Mouse (Mus musculus): ENCODE results near the gene Mpzl1. TPM values are rescaled to one million over a fixed set of nuclear protein-coding genes. Genes with fewer than 3 reads are reported as not detected.

The Mpzl1 gene
- polyA plus RNA-seq, 1 experiment from 2014 or later: 157 TPM

GRCm38 (mm10) chr1:165662426-165663192 is 28.3 kb upstream of the Mpzl1 start:
- ATAC-seq (ENCODE audit: low read depth) (no peak), DNase-seq (ENCODE audit: low spot score) (peak; percentile 53)
- peaks cover under 1% of the 10 kb centered on the region; the same call in 1 of the 2 replicates for H3K36me3 ChIP-seq (ENCODE audit: control insufficient read depth, insufficient read depth, low read length)
- no peak overlapping the region for H3K4me3 ChIP-seq (ENCODE audit: low read depth, low read length)
- peaks cover 6% of the 10 kb centered on the region; the same call in 1 of the 2 replicates for H3K4me1 ChIP-seq (ENCODE audit: control insufficient read depth, insufficient read depth, low read length)
- H3K9ac ChIP-seq (ENCODE audit: low read depth, low read length): no peak overlapping the region
- no peaks in the 10 kb centered on the region for H3K9me3 ChIP-seq (ENCODE audit: control insufficient read depth, low read length)
- 54% methylated on average over 15 of the region's 15 CpGs for WGBS
- no peak overlapping the region for H3K4me2 ChIP-seq (ENCODE audit: low read depth, low read length)
- H3K27ac ChIP-seq (replicated peaks; ENCODE audit: low read depth, low read length): 0 out of 2 replicates have a peak overlapping the region, but pooled peaks have one; percentile 21
- H3K27me3 ChIP-seq (replicated peaks; ENCODE audit: control insufficient read depth, insufficient read depth, low read length): no peaks in the 10 kb centered on the region

GRCm38 (mm10) chr1:165661725-165662124 is 27.4 kb upstream of the Mpzl1 start:
- Histone ChIP-seq H3K9ac (ENCODE audit: low read depth, low read length) (no peak overlapping the region), H3K4me1 (ENCODE audit: control insufficient read depth, insufficient read depth, low read length) (peaks cover 6% of the 10 kb centered on the region; the same call in 1 of the 2 replicates), H3K4me2 (ENCODE audit: low read depth, low read length) (no peak overlapping the region), H3K27ac (replicated peaks; ENCODE audit: low read depth, low read length) (no peak overlapping the region), H3K4me3 (ENCODE audit: low read depth, low read length) (no peak overlapping the region), H3K9me3 (ENCODE audit: control insufficient read depth, low read length) (no peaks in the 10 kb centered on the region), H3K36me3 (ENCODE audit: control insufficient read depth, insufficient read depth, low read length) (peaks cover 4% of the 10 kb centered on the region; the same call in 1 of the 2 replicates), H3K27me3 (replicated peaks; ENCODE audit: control insufficient read depth, insufficient read depth, low read length) (no peaks in the 10 kb centered on the region)
- 71% methylated on average over 6 of the region's 6 CpGs for WGBS
- no peak for ATAC-seq (ENCODE audit: low read depth)
- DNase-seq (ENCODE audit: low spot score): no peak

GRCm38 (mm10) chr1:165661191-165661590 is 26.9 kb upstream of the Mpzl1 start:
- Histone ChIP-seq H3K4me1 (ENCODE audit: control insufficient read depth, insufficient read depth, low read length) (peaks cover 6% of the 10 kb centered on the region; the same call in 1 of the 2 replicates), H3K4me2 (ENCODE audit: low read depth, low read length) (no peak overlapping the region), H3K27ac (replicated peaks; ENCODE audit: low read depth, low read length) (no peak overlapping the region), H3K27me3 (replicated peaks; ENCODE audit: control insufficient read depth, insufficient read depth, low read length) (no peaks in the 10 kb centered on the region), H3K9ac (ENCODE audit: low read depth, low read length) (no peak overlapping the region), H3K36me3 (ENCODE audit: control insufficient read depth, insufficient read depth, low read length) (peaks cover 4% of the 10 kb centered on the region; the same call in 1 of the 2 replicates), H3K9me3 (ENCODE audit: control insufficient read depth, low read length) (no peaks in the 10 kb centered on the region), H3K4me3 (ENCODE audit: low read depth, low read length) (no peak overlapping the region)
- ATAC-seq (ENCODE audit: low read depth) (peak; percentile 16; the same call in 1 of the 2 replicates), DNase-seq (ENCODE audit: low spot score) (no peak)
- WGBS: 43% methylated on average over 3 of the region's 3 CpGs

DNA sequence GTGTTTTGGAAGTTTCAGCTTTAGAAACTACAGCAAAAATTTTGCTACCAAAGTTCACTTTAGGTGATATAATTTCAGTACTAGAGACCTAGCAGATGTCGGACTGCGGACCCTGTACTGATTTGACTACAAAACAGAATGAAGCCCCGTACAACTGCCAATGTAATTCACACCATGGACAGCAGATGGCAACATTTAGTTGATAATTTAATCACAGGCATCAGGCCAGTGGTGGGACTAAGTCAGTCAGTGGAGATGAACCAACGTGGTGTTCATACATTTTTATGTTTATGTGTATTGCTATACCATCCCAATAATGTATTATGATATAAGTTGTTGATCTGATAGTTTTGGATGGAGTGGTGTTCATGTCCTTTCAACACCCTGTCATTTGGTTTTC is 26.4 kb upstream of the Mpzl1 start:
- DNase-seq (ENCODE audit: low spot score) (peak; percentile 77), ATAC-seq (ENCODE audit: low read depth) (peak; percentile 51; the same call in 1 of the 2 replicates)
- H3K27ac ChIP-seq (replicated peaks; ENCODE audit: low read depth, low read length): no peak overlapping the region
- H3K9me3 ChIP-seq (ENCODE audit: control insufficient read depth, low read length): no peaks in the 10 kb centered on the region
- peaks cover 4% of the 10 kb centered on the region; the same call in 1 of the 2 replicates for H3K36me3 ChIP-seq (ENCODE audit: control insufficient read depth, insufficient read depth, low read length)
- WGBS: 20% methylated on average over 4 of the region's 4 CpGs
- H3K4me3 ChIP-seq (ENCODE audit: low read depth, low read length): no peak overlapping the region
- peaks cover 6% of the 10 kb centered on the region; the same call in 1 of the 2 replicates for H3K4me1 ChIP-seq (ENCODE audit: control insufficient read depth, insufficient read depth, low read length)
- H3K9ac ChIP-seq (ENCODE audit: low read depth, low read length): no peak overlapping the region
- no peak overlapping the region for H3K4me2 ChIP-seq (ENCODE audit: low read depth, low read length)
- no peaks in the 10 kb centered on the region for H3K27me3 ChIP-seq (replicated peaks; ENCODE audit: control insufficient read depth, insufficient read depth, low read length)

DNA sequence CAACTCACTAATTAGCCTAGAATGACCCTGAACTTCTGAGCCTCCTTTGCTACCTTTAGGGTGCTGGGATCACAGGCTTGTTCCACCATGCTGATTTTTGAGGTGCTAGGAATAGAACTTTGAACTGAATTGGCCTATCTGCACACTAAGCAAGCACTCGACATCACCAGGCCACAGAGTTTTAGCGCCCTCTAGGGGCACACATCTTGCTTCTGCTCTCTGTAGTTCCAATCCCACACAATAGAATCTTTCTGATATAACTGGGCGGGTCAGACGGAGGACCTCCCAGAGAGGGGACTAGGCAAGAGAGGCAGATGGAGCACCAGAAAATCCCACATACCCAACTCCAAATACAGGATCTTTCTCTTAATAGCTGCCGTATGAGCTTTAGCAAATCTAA is 24.3 kb upstream of the Mpzl1 start:
- WGBS: 31% methylated on average over 5 of the region's 5 CpGs
- DNase-seq (ENCODE audit: low spot score) (peak; percentile 76), ATAC-seq (ENCODE audit: low read depth) (peak; percentile 58)

DNA sequence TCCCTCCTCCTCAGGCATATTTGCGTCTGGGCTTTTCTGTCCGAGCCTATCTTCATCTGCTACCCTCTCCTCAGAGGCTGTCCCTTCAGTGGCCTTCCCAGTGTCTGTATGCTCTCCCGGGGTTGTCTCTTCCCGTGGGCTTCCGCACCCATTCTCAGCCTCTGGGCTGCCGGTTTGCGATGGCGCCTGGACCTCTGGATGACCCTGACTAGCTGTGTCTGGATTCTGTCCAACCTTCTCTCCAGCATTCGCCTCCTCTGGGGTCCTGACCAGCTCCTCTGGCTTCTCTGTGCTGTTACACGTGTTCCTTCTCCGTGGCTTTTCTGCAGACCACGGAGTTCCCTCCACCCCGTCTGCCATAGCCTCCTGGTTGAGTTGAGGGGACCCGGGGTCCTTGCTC is 21.1 kb upstream of the Mpzl1 start:
- H3K9ac ChIP-seq (ENCODE audit: low read depth, low read length): no peak overlapping the region
- DNase-seq (ENCODE audit: low spot score) (no peak), ATAC-seq (ENCODE audit: low read depth) (no peak)
- peaks cover 12% of the 10 kb centered on the region; the same call in 1 of the 2 replicates for H3K36me3 ChIP-seq (ENCODE audit: control insufficient read depth, insufficient read depth, low read length)
- H3K4me2 ChIP-seq (ENCODE audit: low read depth, low read length): no peak overlapping the region
- H3K27me3 ChIP-seq (replicated peaks; ENCODE audit: control insufficient read depth, insufficient read depth, low read length): no peaks in the 10 kb centered on the region
- H3K27ac ChIP-seq (replicated peaks; ENCODE audit: low read depth, low read length): no peak overlapping the region
- no peaks in the 10 kb centered on the region for H3K9me3 ChIP-seq (ENCODE audit: control insufficient read depth, low read length)
- 78% methylated on average over 14 of the region's 14 CpGs for whole genome bisulfite sequencing
- no peak overlapping the region for H3K4me3 ChIP-seq (ENCODE audit: low read depth, low read length)
- H3K4me1 ChIP-seq (ENCODE audit: control insufficient read depth, insufficient read depth, low read length): no peaks in the 10 kb centered on the region

More for the DNA sequence above, 24.3 kb upstream of the Mpzl1 start:
- Histone ChIP-seq H3K4me1 (ENCODE audit: control insufficient read depth, insufficient read depth, low read length) (peaks cover 6% of the 10 kb centered on the region; the same call in 1 of the 2 replicates), H3K9ac (ENCODE audit: low read depth, low read length) (no peak overlapping the region), H3K9me3 (ENCODE audit: control insufficient read depth, low read length) (no peaks in the 10 kb centered on the region), H3K4me2 (ENCODE audit: low read depth, low read length) (no peak overlapping the region), H3K36me3 (ENCODE audit: control insufficient read depth, insufficient read depth, low read length) (peaks cover 12% of the 10 kb centered on the region; the same call in 1 of the 2 replicates), H3K4me3 (ENCODE audit: low read depth, low read length) (no peak overlapping the region), H3K27ac (replicated peaks; ENCODE audit: low read depth, low read length) (no peak overlapping the region), H3K27me3 (replicated peaks; ENCODE audit: control insufficient read depth, insufficient read depth, low read length) (no peaks in the 10 kb centered on the region)

DNA sequence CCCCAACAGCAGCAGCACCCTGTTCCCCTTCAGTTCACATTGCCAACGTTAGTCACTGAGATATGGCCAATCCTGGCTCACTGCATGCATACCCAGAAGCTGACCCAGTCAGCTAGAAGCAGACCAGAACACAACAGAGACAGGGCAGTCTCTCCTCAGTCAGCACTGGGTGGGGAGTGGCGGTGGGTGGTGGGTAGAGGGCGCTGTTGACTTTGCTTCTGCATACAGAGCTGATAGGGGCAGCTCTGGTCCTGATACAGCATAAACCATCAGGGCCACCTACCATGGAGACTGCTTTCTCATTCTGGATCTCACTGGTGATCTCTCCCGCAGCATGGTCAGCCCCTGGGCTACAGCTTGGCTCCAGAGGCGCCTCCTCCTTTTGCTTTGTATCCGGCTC is 20.7 kb upstream of the Mpzl1 start:
- no peak for DNase-seq (ENCODE audit: low spot score)
- Histone ChIP-seq H3K4me2 (ENCODE audit: low read depth, low read length) (no peak overlapping the region), H3K4me3 (ENCODE audit: low read depth, low read length) (no peak overlapping the region), H3K4me1 (ENCODE audit: control insufficient read depth, insufficient read depth, low read length) (no peaks in the 10 kb centered on the region), H3K9ac (ENCODE audit: low read depth, low read length) (no peak overlapping the region), H3K27ac (replicated peaks; ENCODE audit: low read depth, low read length) (no peak overlapping the region), H3K27me3 (replicated peaks; ENCODE audit: control insufficient read depth, insufficient read depth, low read length) (no peaks in the 10 kb centered on the region), H3K9me3 (ENCODE audit: control insufficient read depth, low read length) (no peaks in the 10 kb centered on the region), H3K36me3 (ENCODE audit: control insufficient read depth, insufficient read depth, low read length) (peaks cover 12% of the 10 kb centered on the region; the same call in 1 of the 2 replicates)
- 61% methylated on average over 6 of the region's 6 CpGs for WGBS
- ATAC-seq (ENCODE audit: low read depth): no peak

DNA sequence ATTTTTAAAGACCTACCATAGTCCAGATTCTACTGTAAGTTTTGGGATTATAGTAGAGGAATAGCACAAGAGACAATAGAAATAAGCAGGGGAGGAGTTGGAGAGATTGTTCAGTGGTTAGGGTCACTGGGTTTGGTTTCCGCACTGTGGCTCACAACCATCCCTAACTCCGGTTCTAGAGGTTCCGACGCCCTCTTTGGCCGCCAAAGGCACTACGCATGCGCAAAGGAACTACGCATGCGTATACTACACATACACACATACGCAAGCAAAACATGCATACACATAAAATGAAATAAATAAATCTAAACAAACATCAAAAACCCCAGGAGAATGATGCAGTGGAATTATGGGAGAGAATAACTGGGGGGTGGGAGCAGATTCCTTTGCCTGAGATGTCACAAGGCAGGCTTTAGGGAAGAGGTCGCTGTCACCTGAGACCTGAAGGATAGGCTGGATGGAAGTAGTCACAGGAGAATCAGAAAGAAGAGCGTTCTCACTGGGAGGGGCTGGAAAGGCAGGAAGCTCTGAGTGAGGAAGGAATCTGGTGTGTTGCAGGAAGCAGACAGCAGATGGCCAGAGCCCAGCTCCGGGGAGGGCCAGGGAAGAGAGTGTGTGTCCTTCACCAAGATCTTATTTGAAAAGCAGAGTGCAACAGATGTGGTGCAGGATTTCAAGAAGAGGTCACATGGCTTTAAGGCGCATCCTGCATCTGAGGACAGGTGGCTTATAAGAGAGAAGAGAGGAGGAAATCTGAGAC is 19.0 kb upstream of the Mpzl1 start:
- Histone ChIP-seq H3K4me3 (ENCODE audit: low read depth, low read length) (no peak overlapping the region), H3K9ac (ENCODE audit: low read depth, low read length) (no peak overlapping the region), H3K27me3 (replicated peaks; ENCODE audit: control insufficient read depth, insufficient read depth, low read length) (no peaks in the 10 kb centered on the region), H3K27ac (replicated peaks; ENCODE audit: low read depth, low read length) (no peak overlapping the region), H3K4me2 (ENCODE audit: low read depth, low read length) (no peak overlapping the region), H3K4me1 (ENCODE audit: control insufficient read depth, insufficient read depth, low read length) (no peaks in the 10 kb centered on the region), H3K9me3 (ENCODE audit: control insufficient read depth, low read length) (no peaks in the 10 kb centered on the region), H3K36me3 (ENCODE audit: control insufficient read depth, insufficient read depth, low read length) (peaks cover 15% of the 10 kb centered on the region; the same call in 1 of the 2 replicates)
- WGBS: 81% methylated on average over 14 of the region's 14 CpGs
- DNase-seq (ENCODE audit: low spot score) (no peak), ATAC-seq (ENCODE audit: low read depth) (no peak)

All from embryonic facial prominence, embryonic 14.5 days (tissue).